Mouse (Mus musculus): ENCODE measurements around the gene Olfr493. TPM values are rescaled to one million over a fixed set of nuclear protein-coding genes. Genes with fewer than 3 reads are reported as not detected.

The Olfr493 gene
- polyA plus RNA-seq (2016; fragmentation: Nextera tagmentation; extraction: Ambion mirVana) = not detected in 2 replicates

DNA sequence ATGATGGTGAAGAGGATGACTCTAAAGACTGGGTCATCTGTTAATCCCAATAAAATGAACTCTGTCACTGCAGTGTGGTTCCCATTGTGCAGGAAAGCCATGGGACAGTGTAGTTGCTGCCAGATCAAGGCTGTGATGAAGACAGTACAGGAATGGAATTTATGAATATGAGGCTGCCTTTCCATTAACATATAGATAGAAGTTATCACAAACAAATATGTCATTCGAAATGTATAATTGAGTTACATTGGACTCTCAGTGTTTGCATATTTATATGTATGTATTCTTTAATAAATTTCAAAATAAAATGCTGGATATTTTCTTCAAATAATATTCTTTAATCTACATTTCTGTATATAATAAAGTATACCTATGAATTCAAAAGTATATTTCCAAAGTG is at the start of gene Olfr493:
TSS of gene Olfr493 (minus strand) at position 101 of the 400 bp plus-strand sequence.
- no peak for DNase-seq (ENCODE audit: low spot score)
- 71% methylated on average over 1 of the region's 1 CpGs for WGBS
- H3K9me3 ChIP-seq (replicated peaks) = no peaks in the 10 kb centered on the region
- H3K4me3 ChIP-seq = no peak within 1 kb of the TSS
- H3K27ac ChIP-seq = no peak within 1 kb of the TSS
- H3K4me1 ChIP-seq = no peaks in the 10 kb centered on the region
- H3K36me3 ChIP-seq = no peaks in the 10 kb centered on the region
- no peaks in the 10 kb centered on the region for H3K27me3 ChIP-seq (ENCODE audit: low read depth, poor library complexity, severe bottlenecking)

GRCm38 (mm10) chr7:108392867-108393266 is 46.1 kb upstream of the Olfr493 start, which contains the start of gene Olfr495:
Gene Olfr495 (plus strand): TSS chr7:108393167.
- Histone ChIP-seq H3K27ac (no peak within 1 kb of the TSS), H3K4me1 (no peaks in the 10 kb centered on the region), H3K36me3 (no peaks in the 10 kb centered on the region), H3K9me3 (replicated peaks) (no peaks in the 10 kb centered on the region), H3K27me3 (ENCODE audit: low read depth, poor library complexity, severe bottlenecking) (no peaks in the 10 kb centered on the region), H3K4me3 (no peak within 1 kb of the TSS)
- 85% methylated on average over 1 of the region's 1 CpGs for WGBS
- DNase-seq (ENCODE audit: low spot score) = no peak

DNA sequence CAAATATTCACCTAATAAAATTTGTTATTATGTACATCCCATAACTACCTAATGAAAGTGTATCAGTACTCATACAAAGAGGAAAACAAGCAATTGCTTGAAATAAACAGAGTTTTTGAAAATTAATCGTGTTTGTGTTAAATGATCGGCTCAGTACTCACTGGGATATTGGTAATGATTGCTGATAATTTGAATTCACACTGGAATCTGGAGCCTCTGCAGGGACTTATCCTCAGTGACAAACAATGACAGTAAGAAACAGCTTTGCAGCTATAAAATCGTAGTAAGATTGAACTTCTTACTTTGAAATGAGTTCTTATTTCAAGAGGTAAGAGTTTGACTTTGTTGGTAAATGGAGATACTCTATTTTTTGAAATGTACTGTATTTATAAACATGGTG is 18.3 kb upstream of the Olfr493 start, which contains the start of gene Olfr494:
TSS of gene Olfr494 (plus strand) at position 301 of the 400 bp plus-strand sequence.
- DNase-seq (ENCODE audit: low spot score) = no peak
- no peak within 1 kb of the TSS for H3K4me3 ChIP-seq
- H3K4me1 ChIP-seq = no peaks in the 10 kb centered on the region
- WGBS = 86% methylated on average over 3 of the region's 3 CpGs
- no peaks in the 10 kb centered on the region for H3K27me3 ChIP-seq (ENCODE audit: low read depth, poor library complexity, severe bottlenecking)
- H3K9me3 ChIP-seq (replicated peaks) = no peaks in the 10 kb centered on the region
- no peak within 1 kb of the TSS for H3K27ac ChIP-seq
- no peaks in the 10 kb centered on the region for H3K36me3 ChIP-seq

GRCm38 (mm10) chr7:108323574-108323973 is 23.2 kb downstream of the Olfr493 start, which contains the start of gene Olfr492:
Gene Olfr492 (minus strand): TSS chr7:108323674.
- H3K36me3 ChIP-seq = no peaks in the 10 kb centered on the region
- H3K4me1 ChIP-seq = no peaks in the 10 kb centered on the region
- no peaks in the 10 kb centered on the region for H3K27me3 ChIP-seq (ENCODE audit: low read depth, poor library complexity, severe bottlenecking)
- no peak within 1 kb of the TSS for H3K4me3 ChIP-seq
- H3K9me3 ChIP-seq (replicated peaks) = no peaks in the 10 kb centered on the region
- H3K27ac ChIP-seq = no peak within 1 kb of the TSS
- WGBS = 94% methylated on average over 2 of the region's 2 CpGs
- no peak for DNase-seq (ENCODE audit: low spot score)

- H3K27ac ChIP-seq = no peak within 1 kb of the TSS
- no peak for DNase-seq (ENCODE audit: low spot score)
- no peaks in the 10 kb centered on the region for H3K9me3 ChIP-seq (replicated peaks)
- H3K4me1 ChIP-seq = no peaks in the 10 kb centered on the region
- H3K36me3 ChIP-seq = no peaks in the 10 kb centered on the region
- no peaks in the 10 kb centered on the region for H3K27me3 ChIP-seq (ENCODE audit: low read depth, poor library complexity, severe bottlenecking)
- WGBS = 76% methylated on average over 1 of the region's 1 CpGs
- no peak within 1 kb of the TSS for H3K4me3 ChIP-seq
Observed at GRCm38 (mm10) chr7:108313151-108313550, 33.6 kb downstream of the Olfr493 start, which contains the start of gene Olfr491. Gene Olfr491 (plus strand): TSS chr7:108313451.

Other genes with a start within 250 kb of the Olfr493 start
- gene Olfr482, start 249.4 kb downstream of the Olfr493 start, polyA plus RNA-seq (2016; fragmentation: Nextera tagmentation; extraction: Ambion mirVana) = 0.10 TPM in 2 replicates
- gene Olfr483, start 246.1 kb downstream of the Olfr493 start, polyA plus RNA-seq (2016; fragmentation: Nextera tagmentation; extraction: Ambion mirVana) = not detected in 2 replicates
- not detected in 2 replicates for gene Olfr484, start 219.5 kb downstream of the Olfr493 start, polyA plus RNA-seq (2016; fragmentation: Nextera tagmentation; extraction: Ambion mirVana)
- not detected in 2 replicates for gene Olfr485, start 187.1 kb downstream of the Olfr493 start, polyA plus RNA-seq (2016; fragmentation: Nextera tagmentation; extraction: Ambion mirVana)
- not detected in 2 replicates for gene Olfr486, start 174.2 kb downstream of the Olfr493 start, polyA plus RNA-seq (2016; fragmentation: Nextera tagmentation; extraction: Ambion mirVana)
- gene Olfr487, start 132.3 kb downstream of the Olfr493 start, polyA plus RNA-seq (2016; fragmentation: Nextera tagmentation; extraction: Ambion mirVana) = not detected in 2 replicates
- gene Olfr488, start 88.6 kb downstream of the Olfr493 start, polyA plus RNA-seq (2016; fragmentation: Nextera tagmentation; extraction: Ambion mirVana) = not detected in 2 replicates
- not detected in 2 replicates for gene Olfr490, start 58.0 kb downstream of the Olfr493 start, polyA plus RNA-seq (2016; fragmentation: Nextera tagmentation; extraction: Ambion mirVana)
- gene Olfr491, start 33.5 kb downstream of the Olfr493 start, polyA plus RNA-seq (2016; fragmentation: Nextera tagmentation; extraction: Ambion mirVana) = not detected in 2 replicates
- gene Olfr492, start 23.3 kb downstream of the Olfr493 start, polyA plus RNA-seq (2016; fragmentation: Nextera tagmentation; extraction: Ambion mirVana) = not detected in 2 replicates
- gene Olfr494, start 18.4 kb upstream of the Olfr493 start, polyA plus RNA-seq (2016; fragmentation: Nextera tagmentation; extraction: Ambion mirVana) = not detected in 2 replicates
- not detected in 2 replicates for gene Olfr495, start 46.2 kb upstream of the Olfr493 start, polyA plus RNA-seq (2016; fragmentation: Nextera tagmentation; extraction: Ambion mirVana)
- gene Olfr497, start 73.4 kb upstream of the Olfr493 start, polyA plus RNA-seq (2016; fragmentation: Nextera tagmentation; extraction: Ambion mirVana) = not detected in 2 replicates
- gene Olfr498, start 118.3 kb upstream of the Olfr493 start, polyA plus RNA-seq (2016; fragmentation: Nextera tagmentation; extraction: Ambion mirVana) = not detected in 2 replicates
- gene Olfr502, start 178.1 kb upstream of the Olfr493 start, polyA plus RNA-seq (2016; fragmentation: Nextera tagmentation; extraction: Ambion mirVana) = not detected in 2 replicates
- gene Olfr503, start 197.5 kb upstream of the Olfr493 start, polyA plus RNA-seq (2016; fragmentation: Nextera tagmentation; extraction: Ambion mirVana) = not detected in 2 replicates
- not detected in 2 replicates for gene Olfr504, start 218.8 kb upstream of the Olfr493 start, polyA plus RNA-seq (2016; fragmentation: Nextera tagmentation; extraction: Ambion mirVana)

Measured in limb, embryonic 10.5 days (tissue).